Mouse (Mus musculus) brown adipose tissue, adult 24 weeks (tissue): ENCODE measurements at regions not wholly inside any gene's neighbourhood (a gene's known extent, or its start where the extent isn't known, plus 50 kb on each side); places are given as distances from the start of the nearest gene placed in this dataset.

Experiments
- H3K27ac ChIP-seq: fragments of 200-500 bp; replicated peaks from 2 replicates; pipeline ENCODE4 v1.5.1; 2012; ENCODE audit warnings: low read depth, mild to moderate bottlenecking, low read length
- H3K4me1 ChIP-seq: fragments of 200-500 bp; 2 replicates; pipeline ENCODE4 v1.6.1; 2012; ENCODE audit warnings: low read length, mixed read lengths; ENCODE audit not compliant: control insufficient read depth, insufficient read depth, insufficient read length
- H3K4me3 ChIP-seq: fragments of 200-500 bp; 2 replicates; pipeline ENCODE4 v1.5.1; 2012; ENCODE audit warnings: low read depth, mild to moderate bottlenecking, low read length, moderate library complexity; ENCODE audit not compliant: insufficient read depth

- Histone ChIP-seq H3K4me1 (no peaks in the 10 kb centered on the region), H3K4me3 (no peak overlapping the region), H3K27ac (no peak overlapping the region)
Measured at GRCm38 (mm10) chr15:97446181-97446580, 199.1 kb upstream of the Amigo2 start.

- no peaks in the 10 kb centered on the region for H3K4me1 ChIP-seq
- H3K4me3 ChIP-seq = no peak overlapping the region
- no peak overlapping the region for H3K27ac ChIP-seq
Measured at GRCm38 (mm10) chr15:97438235-97438760, 191.2 kb upstream of the Amigo2 start.
